Mouse (Mus musculus): ENCODE measurements around the gene Itpripl2. TPM values are rescaled to one million over a fixed set of nuclear protein-coding genes. Genes with fewer than 3 reads are reported as not detected.

Itpripl2 gene
- polyA plus RNA-seq, 1 experiment from 2014 or later = 0.89 TPM

Other genes starting within 250 kb of the Itpripl2 start
- gene Smg1, start 248.3 kb downstream of the Itpripl2 start, polyA plus RNA-seq (2015; fragmentation: Nextera tagmentation; extraction: Ambion mirVana) = 21.5 and 21.6 TPM in 2 replicates
- 6.0 and 7.1 TPM in 2 replicates for gene Syt17, start 43.8 kb downstream of the Itpripl2 start, polyA plus RNA-seq (2015; fragmentation: Nextera tagmentation; extraction: Ambion mirVana)
- gene Coq7, start 41.4 kb upstream of the Itpripl2 start, polyA plus RNA-seq (2015; fragmentation: Nextera tagmentation; extraction: Ambion mirVana) = 69.3 and 78.2 TPM in 2 replicates
- 8.5 and 9.7 TPM in 2 replicates for gene Tmc7, start 92.8 kb upstream of the Itpripl2 start, polyA plus RNA-seq (2015; fragmentation: Nextera tagmentation; extraction: Ambion mirVana)
- gene Tmc5, start 105.3 kb upstream of the Itpripl2 start, polyA plus RNA-seq (2015; fragmentation: Nextera tagmentation; extraction: Ambion mirVana) = 0.16 and 0.24 TPM in 2 replicates
- gene Gde1, start 213.8 kb upstream of the Itpripl2 start, polyA plus RNA-seq (2015; fragmentation: Nextera tagmentation; extraction: Ambion mirVana) = 166 and 174 TPM in 2 replicates
- gene Ccp110, start 220.6 kb upstream of the Itpripl2 start, polyA plus RNA-seq (2015; fragmentation: Nextera tagmentation; extraction: Ambion mirVana) = 40.0 and 42.4 TPM in 2 replicates
- gene Vps35l, start 248.3 kb upstream of the Itpripl2 start, polyA plus RNA-seq (2015; fragmentation: Nextera tagmentation; extraction: Ambion mirVana) = 103 and 109 TPM in 2 replicates